Mouse (Mus musculus): Measurements from ENCODE around the gene Gm45062.

Gene Gm45062

DNA sequence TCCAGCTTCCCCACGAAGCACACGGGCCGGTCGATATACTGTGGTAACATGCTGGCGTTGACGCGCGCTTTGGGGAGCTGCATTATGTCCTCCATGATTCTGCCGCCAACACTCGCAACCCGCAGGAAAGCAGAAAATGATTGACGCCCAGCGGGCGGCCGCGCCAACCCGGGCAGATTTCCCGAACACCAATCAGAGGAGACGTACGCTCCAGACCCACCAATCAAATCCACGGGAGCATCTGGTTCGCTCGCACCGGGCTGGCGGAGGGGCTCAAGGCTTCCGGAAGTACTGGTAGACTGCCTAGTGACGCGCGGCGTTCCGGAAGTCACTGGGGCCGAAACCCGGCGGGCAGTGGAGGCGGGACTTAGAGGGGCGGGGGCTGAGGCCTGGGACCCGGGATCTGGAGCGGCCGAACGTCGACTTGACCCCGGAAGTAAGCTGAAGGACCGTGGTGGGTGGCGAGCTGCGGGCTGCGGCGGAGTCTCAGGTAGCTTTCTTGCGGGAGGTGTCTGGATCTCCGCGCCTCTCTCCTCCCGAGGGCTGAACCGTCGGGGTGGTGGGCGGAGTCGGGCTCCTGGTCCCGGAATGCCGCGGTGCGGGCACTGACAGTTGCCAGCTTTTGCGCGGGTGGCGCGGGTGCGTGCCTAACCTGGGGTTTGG, at the start of gene Gm45062, which contains the start of the genes Rpa3 and Umad1:
Gm45062 (plus strand) TSS at position 447 of the 663 bp plus-strand sequence.
Rpa3 (minus strand) TSS at position 170 of the 663 bp plus-strand sequence.
Umad1 (plus strand) TSS at position 285 of the 663 bp plus-strand sequence.
- peak; percentile 96 for DNase-seq

DNA sequence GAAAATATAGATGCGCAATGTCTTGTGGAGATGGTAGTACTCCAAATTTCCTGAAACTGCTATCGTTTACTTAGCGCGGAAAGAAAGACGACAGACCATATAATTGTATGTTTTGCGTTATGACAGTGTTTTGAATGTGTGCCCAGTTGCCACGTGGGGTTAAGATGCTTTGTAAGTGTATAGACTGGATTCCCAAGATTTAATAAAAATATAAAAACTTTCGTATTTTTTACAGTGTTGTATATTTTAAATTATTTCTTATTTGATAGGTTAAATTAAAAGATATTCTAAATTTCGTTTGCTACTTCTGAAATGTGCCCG, 49.4 kb upstream of the Gm45062 start:
- DNase-seq = no peak

DNA sequence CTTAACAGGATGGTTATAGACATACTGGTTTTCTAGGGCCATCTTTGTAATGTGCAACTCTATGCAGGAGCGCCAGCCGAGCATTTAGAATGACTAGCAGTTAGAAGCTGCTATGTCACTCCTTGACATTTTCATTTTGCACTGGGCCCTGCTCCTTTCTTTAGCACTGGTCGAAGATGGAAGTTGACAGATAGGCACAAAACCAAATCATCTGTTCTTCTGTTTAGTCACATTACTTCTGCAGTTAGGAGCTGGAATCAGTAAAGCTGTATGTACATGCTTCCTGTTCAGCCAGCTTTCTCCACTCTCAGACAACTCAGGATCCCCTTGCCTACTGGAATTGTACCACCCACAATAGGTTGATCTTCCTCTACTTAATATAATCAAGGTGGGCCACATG, 48.6 kb upstream of the Gm45062 start:
- DNase-seq = no peak

DNA sequence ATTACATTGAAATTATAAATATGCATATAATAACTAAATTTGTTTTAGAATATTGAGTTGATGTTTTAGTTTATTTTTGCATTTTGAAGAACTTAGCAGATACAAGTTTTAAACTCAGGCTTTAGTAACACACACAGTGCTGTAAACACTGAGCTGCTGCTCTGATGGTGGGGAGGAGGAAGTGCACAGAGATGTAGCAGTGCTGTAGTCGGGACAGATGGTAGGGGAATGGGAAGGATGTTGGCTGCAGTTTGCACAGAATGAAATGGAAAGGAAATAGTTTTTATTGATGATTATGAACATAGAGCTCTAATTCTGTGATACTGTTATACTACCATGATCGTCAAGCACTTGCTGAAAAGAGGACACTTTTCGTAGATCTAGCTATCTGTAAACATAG, 32.2 kb upstream of the Gm45062 start:
- no peak for DNase-seq

DNA sequence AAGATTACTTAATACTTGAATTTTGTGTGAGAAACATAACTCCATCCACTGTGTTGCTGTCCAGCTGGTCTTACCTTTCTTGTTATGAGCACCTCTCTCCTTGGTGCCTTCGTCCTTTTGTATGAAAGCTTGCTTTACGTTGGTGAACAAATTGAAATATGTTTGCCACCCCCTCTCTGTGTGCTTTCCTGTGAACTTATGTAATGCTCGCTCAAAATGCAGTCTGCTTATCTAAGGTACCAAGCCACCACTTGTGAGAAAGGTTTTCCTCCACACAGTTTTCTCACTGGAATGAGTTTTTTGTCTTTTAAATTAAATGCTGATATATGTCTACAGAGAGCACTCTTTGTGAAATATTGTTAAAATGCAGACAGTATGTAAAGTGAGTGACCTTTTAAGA, 30.7 kb upstream of the Gm45062 start:
- no peak for DNase-seq

DNA sequence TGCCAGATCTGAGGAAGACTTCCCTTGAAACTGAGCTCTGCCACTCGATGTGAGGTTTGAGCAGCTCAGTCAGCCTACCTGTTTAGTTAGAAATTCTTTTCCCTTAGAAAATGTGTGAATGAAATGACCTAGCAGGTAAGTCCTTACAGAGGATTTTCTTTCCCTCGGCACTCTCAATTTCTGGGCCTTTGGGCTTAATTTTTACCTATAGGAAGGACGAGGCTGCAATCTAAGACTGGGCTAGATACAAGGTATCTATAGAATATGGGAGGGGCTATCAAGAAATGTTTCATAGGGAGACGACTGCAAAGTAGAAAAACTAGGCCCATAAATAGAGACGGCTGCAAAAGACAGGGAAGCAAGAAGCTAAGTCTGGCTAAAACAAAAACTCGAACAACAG, 934 bp upstream of the Gm45062 start:
- DNase-seq = no peak

DNA sequence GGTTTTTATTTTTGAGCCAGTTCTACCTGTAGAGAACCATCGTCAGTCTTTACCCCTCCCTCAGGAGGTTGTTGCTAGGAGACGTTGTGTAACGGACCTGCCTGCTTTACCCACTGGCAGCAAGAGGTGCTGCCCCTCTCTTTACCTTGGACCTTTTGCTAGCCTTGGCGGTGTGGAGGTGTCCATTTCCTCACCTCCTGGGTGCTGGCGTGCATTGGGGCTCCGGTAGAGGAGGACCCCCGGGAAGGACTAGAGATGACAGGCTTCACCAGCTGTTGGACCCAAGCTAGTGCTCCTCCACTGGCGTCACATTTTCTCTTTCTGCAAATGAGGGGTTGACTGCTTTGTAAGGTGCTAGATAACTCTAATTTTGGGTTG, 406 bp downstream of the Gm45062 start:
- no peak for DNase-seq

DNA sequence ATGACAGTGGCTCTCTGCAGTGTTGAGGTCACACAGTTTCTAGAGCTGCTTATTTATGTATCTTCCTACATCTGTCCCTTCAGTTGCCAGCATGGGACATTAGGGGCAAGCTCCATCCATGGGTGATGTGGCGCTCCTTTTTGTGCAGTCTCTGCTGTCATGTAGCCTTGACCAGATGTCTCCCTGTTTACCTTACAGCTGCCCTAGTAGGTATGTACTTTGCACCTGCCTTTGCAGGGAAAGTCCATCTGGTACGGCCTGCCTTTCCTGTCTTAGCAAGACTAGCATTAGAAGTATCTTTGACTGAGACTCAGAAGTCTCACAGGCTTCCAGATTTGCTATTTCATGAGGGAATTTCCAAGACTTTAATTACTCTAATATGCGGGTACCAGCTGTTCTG, 11.8 kb downstream of the Gm45062 start:
- no peak for DNase-seq

DNA sequence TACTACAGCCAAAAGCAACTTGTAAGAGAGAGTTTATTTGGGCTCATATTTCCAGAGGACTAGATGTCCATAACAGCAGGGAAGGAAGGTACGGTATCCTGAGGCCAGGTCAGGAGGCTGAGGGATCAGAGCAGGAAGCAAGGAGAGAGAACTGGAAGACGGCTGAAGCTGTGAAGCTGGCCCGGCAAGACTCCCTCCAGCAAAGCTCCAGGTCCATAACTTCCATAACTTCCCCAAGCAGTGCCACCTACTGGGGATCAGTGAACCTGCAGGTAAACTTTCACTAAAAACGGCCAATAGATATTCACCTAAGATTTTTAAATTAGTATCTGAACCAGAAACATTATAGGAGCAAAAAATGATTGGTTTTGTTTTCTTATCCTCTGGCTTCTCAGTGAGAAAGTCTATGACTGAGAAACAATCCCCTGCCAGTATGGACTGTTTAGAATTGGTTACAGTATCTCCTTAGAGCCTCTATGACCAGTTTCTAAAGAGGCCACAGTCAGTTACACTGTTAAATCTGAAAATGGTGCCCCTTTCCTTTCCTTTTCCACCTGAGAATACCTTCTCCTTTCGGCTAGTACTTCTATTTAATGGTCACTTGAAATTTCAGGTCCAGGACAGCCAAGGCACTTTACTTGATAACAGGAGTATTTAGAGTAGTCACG, 15.3 kb downstream of the Gm45062 start:
- peak; percentile 66 for DNase-seq

DNA sequence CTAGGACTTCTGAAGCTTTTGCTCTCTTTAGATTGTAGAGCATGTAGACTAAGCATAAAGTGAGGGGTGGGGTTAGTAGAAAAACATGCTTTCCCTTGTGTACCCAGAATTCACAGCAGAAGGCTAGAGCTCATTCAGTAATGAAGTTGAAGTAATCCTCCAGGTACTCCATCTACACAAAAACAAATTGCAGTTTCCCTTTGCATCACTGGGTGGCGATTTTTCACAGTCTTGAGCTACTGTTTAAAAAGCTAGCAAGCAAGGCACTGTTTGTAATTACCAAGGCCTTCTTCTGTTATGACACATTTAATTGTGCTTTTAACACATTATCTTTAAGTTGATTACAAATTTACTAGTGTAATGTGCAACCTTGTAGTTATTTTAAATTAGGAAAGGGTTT, 15.8 kb downstream of the Gm45062 start:
- peak; percentile 93 for DNase-seq

DNA sequence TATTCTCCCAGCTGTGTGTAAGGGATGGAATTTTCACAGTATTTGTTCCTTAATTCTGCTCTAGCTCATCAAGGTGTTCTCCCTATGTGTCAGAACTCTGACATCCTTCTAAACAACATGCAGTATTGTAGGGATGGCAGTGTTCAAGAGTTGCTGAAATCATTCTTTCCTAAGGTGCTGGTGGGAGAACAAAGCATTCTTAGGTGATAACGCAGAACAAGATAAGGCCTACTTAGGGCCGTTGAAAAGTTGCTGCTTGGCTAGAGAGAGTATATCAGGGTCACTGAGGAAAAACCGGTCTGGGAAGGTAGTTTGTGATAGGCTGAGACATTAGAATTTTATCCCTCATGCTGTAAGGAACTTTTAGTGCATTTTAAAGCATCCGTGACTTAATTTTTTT, 17.2 kb downstream of the Gm45062 start:
- DNase-seq = no peak

DNA sequence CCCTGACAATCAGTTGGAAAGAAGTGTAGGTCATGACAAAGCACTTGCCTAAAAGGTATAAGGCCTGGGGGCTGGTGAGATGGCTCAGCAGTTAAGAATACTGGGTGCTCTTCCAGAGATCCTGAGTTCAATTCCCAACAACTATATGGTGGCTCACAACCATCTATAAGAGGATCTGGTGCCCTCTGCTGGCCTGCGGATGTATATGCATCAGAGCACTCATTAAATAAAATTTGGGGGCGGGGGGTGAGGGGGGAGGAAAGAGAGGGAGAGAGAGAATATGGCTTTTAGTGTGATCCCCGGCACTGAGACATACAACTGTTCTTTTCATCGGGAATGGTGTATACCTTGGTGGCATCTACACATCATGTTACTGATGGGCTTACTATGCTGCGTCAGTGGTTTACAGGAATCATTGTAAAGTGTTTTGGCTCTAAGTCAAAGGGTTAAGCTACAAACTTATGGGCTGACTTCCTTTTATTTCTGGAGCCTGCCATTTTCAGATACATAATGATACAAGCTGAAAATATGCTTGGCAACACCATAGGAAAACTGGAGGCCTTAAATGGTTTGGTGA, 19.3 kb downstream of the Gm45062 start:
- DNase-seq = no peak

DNA sequence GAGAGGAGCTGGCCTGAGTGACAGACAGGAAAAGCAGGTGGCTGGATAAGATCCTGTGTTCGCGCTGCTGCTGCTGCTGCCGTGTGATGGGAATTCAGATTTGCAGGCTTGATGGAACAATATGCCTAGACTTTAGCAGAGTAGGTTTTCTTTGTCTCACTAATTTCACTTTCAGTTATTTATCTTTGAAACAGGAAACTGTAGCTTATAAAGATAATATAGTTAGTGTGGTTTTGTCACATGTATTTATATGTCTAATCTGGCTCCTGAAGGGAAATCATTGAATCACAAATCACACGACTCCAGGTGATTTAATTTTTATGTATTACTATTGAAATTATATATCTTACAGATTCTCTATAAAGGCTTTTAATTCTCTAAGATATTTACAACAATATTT, 24.0 kb downstream of the Gm45062 start:
- no peak for DNase-seq

DNA sequence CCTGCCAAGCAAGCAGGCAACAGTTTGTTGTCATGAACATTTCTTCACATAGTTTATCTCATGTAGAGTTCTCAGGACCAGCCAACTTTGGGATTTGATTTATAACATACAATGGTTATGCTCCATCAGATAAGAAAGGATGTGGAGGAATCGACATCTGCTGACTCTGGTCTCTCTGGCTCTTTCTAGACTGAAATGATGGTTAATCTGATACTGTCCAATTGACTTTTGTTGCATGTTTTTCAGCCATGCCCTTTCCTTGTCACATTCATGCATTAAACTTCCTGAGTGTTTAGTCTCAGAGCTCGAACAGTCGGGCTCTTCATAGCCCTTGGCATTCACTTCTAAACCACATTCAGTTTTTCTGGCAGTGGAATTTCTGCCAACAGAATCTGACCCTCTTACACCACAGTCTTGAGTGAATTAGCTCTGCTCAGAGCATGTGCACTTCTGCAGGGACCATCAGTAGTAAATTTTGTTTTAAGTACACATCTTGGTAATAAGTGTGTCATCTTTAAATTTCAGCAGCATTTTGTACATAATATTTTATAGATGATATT, 26.2 kb downstream of the Gm45062 start:
- DNase-seq = no peak

DNA sequence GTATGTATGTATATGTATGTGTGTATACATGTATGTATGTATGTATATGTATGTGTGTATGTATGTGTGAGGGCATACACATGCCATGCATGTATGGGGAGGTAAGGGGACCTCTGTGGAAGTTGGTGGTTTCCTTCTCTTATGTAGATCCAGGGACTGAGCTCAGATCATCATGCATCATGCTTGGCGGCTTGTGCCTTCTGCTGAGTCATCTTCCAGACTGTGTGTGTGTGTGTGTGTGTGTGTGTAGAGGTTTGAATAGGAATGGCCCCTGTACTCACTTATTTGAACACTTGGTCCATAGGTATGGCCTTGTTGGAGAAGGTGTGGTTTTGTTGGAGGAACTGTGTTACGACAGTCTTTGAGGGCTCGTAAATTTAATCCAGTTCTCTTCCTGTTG, 26.9 kb downstream of the Gm45062 start:
- DNase-seq = no peak

DNA sequence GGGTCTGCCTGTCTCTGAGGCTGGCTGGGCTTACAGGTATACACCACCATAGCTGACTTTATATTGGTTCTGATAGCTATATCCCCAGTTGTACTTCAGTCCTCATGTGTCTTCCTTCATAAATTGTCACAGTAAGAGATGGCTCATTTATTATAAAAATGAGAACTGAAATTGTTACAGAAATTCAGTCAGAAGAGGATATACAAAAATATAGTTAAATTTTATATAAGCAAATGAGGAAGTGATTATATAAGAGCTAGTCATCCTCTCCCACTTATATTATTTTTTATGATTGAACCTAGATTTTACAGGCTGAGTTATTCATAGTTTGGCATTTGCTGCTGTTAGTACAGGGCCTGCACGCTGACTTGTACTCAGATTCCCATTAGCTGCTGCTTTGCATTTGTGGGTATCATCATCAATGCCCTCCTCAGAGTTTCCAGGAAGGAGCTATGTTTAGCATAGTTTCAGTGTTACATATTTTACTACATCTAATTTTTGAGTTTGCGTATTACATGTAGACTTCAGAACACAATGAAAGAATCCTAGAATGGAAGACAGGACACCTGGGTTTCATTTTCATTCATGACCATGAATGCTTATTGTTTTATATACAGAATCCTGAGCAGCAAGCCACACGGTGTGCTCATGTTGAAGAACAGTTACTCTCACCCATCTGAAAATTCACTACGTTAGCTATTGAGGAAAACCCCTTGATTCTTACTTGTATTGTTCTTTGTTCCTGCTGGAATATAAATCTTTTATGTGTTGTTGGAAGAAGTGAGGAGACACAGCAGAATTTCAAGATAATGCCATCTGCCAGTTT, 29.7 kb downstream of the Gm45062 start:
- no peak for DNase-seq

DNA sequence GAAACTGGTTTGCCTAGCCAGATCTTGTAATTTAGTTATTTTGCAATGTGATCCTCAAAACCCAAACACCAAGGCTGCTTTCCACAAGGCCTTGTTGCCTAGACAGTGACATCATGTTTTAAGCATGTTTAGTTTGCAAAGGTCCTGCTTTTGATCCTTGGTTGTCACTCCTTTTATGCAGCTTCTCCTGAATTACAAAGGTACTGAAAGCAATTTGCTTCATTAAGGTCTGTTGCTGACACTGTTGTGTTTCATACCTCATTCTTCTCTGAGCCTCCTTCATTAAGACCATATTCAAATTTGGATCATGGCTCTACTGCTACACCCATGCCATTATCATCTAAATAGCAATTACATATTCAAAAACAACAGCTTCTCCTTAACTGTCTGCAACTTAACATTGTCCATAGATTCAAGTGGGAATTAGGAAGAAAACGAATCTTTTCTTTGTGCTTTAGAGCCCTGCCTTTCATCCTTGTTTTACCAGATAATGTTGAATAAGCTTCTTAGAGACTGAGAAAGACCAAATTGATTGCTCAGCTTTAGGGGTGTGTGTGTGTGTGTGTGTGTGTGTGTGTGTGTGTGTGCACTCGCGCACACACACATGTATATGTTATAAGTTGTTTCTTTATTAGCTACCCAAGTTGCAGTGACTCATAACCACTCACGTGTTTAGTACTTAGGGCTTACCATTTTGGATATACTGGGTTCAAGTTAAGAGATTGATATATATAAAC, 35.0 kb downstream of the Gm45062 start:
- no peak for DNase-seq

DNA sequence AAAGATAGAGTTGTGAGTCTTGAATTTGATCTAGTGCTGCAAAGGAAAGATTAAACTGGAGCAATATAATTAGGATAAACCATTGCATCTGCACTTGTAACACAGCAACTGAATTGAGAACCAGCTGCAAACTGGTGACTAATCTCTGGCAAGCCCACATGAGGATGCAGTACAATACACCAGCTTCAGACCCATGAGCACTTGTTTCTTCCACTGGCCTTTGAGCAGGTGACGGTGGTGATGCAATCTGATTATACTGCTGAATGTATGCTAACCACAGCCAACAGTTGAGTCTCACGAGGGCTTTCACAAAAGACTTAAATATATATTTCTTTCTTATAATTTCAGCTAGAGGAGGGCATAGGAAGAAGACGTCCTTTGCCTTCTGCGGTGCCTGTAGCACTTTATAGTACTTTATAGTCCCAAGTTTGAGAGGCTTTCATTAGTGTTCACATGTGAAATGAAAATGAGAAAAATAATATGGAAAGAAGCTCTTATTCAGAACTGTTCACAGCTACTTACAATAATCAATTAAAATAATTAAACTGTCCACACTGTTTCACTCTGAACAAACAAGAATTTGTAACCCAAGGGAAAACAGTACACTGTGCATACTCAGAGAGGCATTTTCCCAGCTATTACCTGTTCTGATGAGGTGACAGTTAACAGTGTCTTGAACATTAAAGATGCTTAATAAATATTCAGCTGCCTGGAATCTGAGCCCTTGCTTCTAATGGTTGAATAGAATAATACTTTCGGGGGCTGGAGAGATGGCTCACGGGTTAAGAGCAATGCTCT, 40.0 kb downstream of the Gm45062 start:
- DNase-seq = peak; percentile 52

DNA sequence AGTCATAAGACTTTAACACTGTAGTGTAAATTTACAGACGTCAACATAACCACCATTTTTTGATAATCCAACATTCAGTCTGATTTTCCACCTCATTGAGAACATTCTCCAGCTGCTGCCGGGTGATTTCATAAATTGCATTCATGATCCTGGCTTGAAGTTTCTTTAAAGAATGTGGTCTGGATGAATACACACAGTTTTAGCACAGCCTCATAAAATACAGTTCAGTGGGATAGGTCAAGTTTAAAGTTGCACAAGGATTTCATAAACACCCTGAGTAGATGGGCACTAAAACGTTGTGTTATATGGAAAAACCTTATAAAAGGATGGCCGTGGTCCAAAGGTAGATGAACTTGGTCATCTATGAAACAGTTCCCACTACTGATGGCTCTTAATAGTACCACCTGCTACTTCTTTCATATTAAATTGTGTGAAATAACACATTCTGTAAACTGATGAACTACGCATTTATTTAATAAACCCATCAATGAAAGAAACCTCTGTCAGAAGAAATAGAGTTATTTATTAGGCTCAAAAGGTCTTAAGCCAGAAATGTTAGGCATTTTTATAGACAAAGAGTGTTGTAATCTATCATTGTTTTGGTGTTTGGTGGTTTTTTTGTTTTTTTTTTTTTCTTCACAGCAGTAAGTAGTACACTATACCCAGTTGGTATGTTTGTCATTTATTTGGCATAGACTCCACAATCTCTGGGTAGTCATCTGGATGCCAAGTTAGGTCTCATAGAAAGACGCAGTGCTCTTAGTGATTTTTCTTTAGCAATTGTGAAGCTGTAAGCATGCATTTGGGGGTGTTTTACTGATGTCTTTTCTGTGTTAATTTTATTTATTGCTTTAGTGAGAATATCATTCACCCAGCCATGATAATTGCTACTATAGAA, 48.9 kb downstream of the Gm45062 start:
- DNase-seq = no peak

DNA sequence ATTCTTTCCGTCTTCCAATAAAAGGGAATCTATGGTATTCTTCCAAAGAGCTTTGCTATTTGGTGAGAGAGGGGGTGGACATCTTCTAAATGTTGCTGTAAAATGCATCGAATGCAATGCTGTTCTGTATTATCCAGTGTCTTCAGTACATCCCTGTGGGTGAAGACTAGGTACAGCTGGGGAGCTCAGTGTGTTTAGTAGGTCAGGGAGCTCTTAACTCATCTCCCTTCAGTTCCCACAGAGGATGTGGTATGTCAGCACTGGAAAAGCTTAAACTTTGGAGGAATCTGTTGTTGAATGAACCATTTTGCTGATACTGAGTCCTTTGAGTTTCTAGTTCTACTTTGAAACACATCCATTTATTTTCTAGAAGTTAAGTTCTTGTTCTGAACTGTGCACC, 53.3 kb downstream of the Gm45062 start:
- peak; percentile 37 for DNase-seq

DNA sequence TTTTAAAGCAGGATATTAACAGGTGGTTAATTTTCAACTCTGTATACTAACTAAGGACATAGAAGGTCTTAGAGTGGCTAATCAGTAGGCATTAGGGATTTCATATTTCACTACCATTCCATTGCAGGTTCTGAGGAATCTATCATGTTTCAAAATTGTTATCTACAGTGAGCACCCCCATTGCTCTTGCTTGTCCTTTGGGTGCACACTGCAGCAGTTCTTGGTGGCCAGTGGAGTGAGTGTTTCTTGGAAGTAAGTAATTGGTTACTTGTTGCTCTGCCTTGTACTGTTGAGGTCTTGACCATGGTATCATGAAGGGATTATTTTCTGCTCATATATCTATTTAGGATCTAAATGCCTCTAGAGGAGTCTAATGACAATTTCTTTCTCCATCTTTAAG, 57.0 kb downstream of the Gm45062 start:
- no peak for DNase-seq
